Mouse (Mus musculus) B cell, adult 2 months (primary cell): ENCODE measurements at regions not wholly inside any gene's neighbourhood (a gene's known extent, or its start where the extent isn't known, plus 50 kb on each side); places are given as distances from the start of the nearest gene placed in this dataset.

Experiments used
- DNase-seq, 2 experiments: peaks; one replicate each; pipeline ENCODE4 v3.0.0; 2022

- DNase-seq: peak in 1 of 2 experiments; percentile 13
Measured at GRCm38 (mm10) chr8:128171116-128171515, 187.3 kb upstream of the Nrp1 start.

- DNase-seq: no peak
Measured at GRCm38 (mm10) chr8:128180214-128180613, 178.2 kb upstream of the Nrp1 start.

- no peak for DNase-seq
Measured at GRCm38 (mm10) chr8:128183081-128183480, 175.3 kb upstream of the Nrp1 start.

GRCm38 (mm10) chr8:128188321-128188720, 170.1 kb upstream of the Nrp1 start:
- DNase-seq: no peak

GRCm38 (mm10) chr8:128193293-128193887, 165.0 kb upstream of the Nrp1 start:
- DNase-seq: no peak

GRCm38 (mm10) chr8:128200815-128201214, 157.6 kb upstream of the Nrp1 start:
- no peak for DNase-seq

- DNase-seq: no peak
Measured at GRCm38 (mm10) chr8:128201635-128202034, 156.8 kb upstream of the Nrp1 start.

GRCm38 (mm10) chr8:128202158-128202886, 156.1 kb upstream of the Nrp1 start:
- DNase-seq: no peak

GRCm38 (mm10) chr8:128204803-128205202, 153.6 kb upstream of the Nrp1 start:
- DNase-seq: no peak

GRCm38 (mm10) chr8:128207138-128207537, 151.3 kb upstream of the Nrp1 start:
- DNase-seq: no peak

GRCm38 (mm10) chr8:128210761-128211160, 147.6 kb upstream of the Nrp1 start:
- DNase-seq: no peak

- no peak for DNase-seq
Measured at GRCm38 (mm10) chr8:128212223-128212622, 146.2 kb upstream of the Nrp1 start.

- no peak for DNase-seq
Measured at GRCm38 (mm10) chr8:128214256-128214655, 144.1 kb upstream of the Nrp1 start.

- DNase-seq: no peak
Measured at GRCm38 (mm10) chr8:128218886-128219285, 139.5 kb upstream of the Nrp1 start.

GRCm38 (mm10) chr8:128219539-128219938, 138.9 kb upstream of the Nrp1 start:
- no peak for DNase-seq

GRCm38 (mm10) chr8:128223092-128223491, 135.3 kb upstream of the Nrp1 start:
- DNase-seq: no peak

GRCm38 (mm10) chr8:128223522-128223921, 134.9 kb upstream of the Nrp1 start:
- no peak for DNase-seq

GRCm38 (mm10) chr8:128225123-128225522, 133.3 kb upstream of the Nrp1 start:
- no peak for DNase-seq

GRCm38 (mm10) chr8:128235071-128235470, 123.3 kb upstream of the Nrp1 start:
- DNase-seq: no peak

- DNase-seq: no peak
Measured at GRCm38 (mm10) chr8:128235527-128235926, 122.9 kb upstream of the Nrp1 start.

- no peak for DNase-seq
Measured at GRCm38 (mm10) chr8:128236097-128236496, 122.3 kb upstream of the Nrp1 start.

GRCm38 (mm10) chr8:128238948-128239347, 119.5 kb upstream of the Nrp1 start:
- DNase-seq: no peak

- DNase-seq: no peak
Measured at GRCm38 (mm10) chr8:128239783-128240182, 118.6 kb upstream of the Nrp1 start.

- no peak for DNase-seq
Measured at GRCm38 (mm10) chr8:128241200-128241599, 117.2 kb upstream of the Nrp1 start.
